Mouse (Mus musculus): ENCODE results near the gene Tubgcp6.

- TF ChIP-seq CTCF (IDR thresholded peaks at IDR 0.05; ENCODE audit: borderline replicate concordance, insufficient read depth, low read depth, low read length) (no peak), POLR2A (IDR thresholded peaks at IDR 0.05; ENCODE audit: borderline replicate concordance, insufficient read depth, low read length) (no peak)
Measured at GRCm38 (mm10) chr15:89147456-89147855, 24.5 kb upstream of the Tubgcp6 start.

Measured in cerebellum, adult 2 months (tissue).